Mouse (Mus musculus): ENCODE results near the gene Trim46. TPM values are rescaled to one million over a fixed set of nuclear protein-coding genes. Genes with fewer than 3 reads are reported as not detected.
A peak's percentile ranks its signal among the peaks of the same experiment; 100 is the strongest.

Trim46 gene
- total RNA-seq, 1 experiment, result 3.1 TPM

DNA sequence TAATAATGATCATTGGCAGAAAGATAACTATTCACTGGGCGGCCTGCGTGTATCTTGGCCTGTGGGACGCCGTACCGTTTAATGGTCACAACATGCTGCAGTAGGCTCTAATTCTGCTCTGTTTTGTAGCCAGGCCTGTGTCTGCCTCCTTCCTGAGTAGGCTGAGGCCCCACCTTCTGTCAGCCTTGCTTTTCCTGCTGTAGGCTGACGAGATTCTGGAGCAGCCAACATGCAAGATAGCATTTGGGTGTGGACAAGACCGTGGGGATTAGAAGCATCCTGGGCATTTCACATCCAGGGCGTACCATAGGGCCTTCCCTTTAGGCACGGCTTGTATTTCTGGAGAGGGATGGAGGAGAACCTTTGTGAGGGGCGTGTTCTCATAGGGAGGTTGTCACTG lies 16.3 kb upstream of the Trim46 start:
- peaks cover 0 to 8% of the 10 kb centered on the region in 2 experiments; a peak in 1 of 4 replicates for H3K4me1 ChIP-seq (ENCODE audit: control insufficient read depth in 2 of 2, insufficient read depth in 2 of 2, low read length in 2 of 2, poor library complexity in 1 of 2)
- H3K4me3 ChIP-seq (ENCODE audit: insufficient read depth in 1 of 2, low read depth in 1 of 2, low read length in 2 of 2, poor library complexity in 1 of 2, severe bottlenecking in 1 of 2), result no peak overlapping the region
- no peak overlapping the region for H3K27ac ChIP-seq (ENCODE audit: insufficient read depth, low read depth, low read length, poor library complexity, severe bottlenecking)
- H3K36me3 ChIP-seq (ENCODE audit: control insufficient read depth, insufficient read depth, low read length, poor library complexity, severe bottlenecking), result no peaks in the 10 kb centered on the region
- no peaks in the 10 kb centered on the region for H3K9me3 ChIP-seq (ENCODE audit: control insufficient read depth, insufficient read depth, low read depth, low read length)
- DNase-seq (ENCODE audit: low read depth, low spot score), result no peak
- in situ Hi-C loops (cut with MboI; ENCODE audit: low sequenced_read_pairs in 2 of 2, unreplicated experiment in 2 of 2), result no loop called here
- TF ChIP-seq MAFK (IDR thresholded peaks at IDR 0.05; ENCODE audit: insufficient read depth, low read depth, low read length), result no peak
- TF ChIP-seq ZNF384 (IDR thresholded peaks at IDR 0.05; ENCODE audit: low read depth, low read length), result no peak
- TF ChIP-seq ZC3H11A (IDR thresholded peaks at IDR 0.05; ENCODE audit: borderline replicate concordance, low read depth, low read length), result no peak
- no peak for TF ChIP-seq HCFC1 (IDR thresholded peaks at IDR 0.05; ENCODE audit: borderline replicate concordance, insufficient read depth, low read length)
- no peak for TF ChIP-seq CHD2 (IDR thresholded peaks at IDR 0.05; ENCODE audit: low read depth, low read length)
- H3K9ac ChIP-seq (ENCODE audit: insufficient read depth, low read depth, low read length, poor library complexity, severe bottlenecking), result 0 out of 2 replicates have a peak overlapping the region, but pooled peaks have one; percentile 41

- no peak overlapping the region for H3K4me3 ChIP-seq (ENCODE audit: insufficient read depth in 1 of 2, low read depth in 1 of 2, low read length in 2 of 2, poor library complexity in 1 of 2, severe bottlenecking in 1 of 2)
- TF ChIP-seq CHD2 (IDR thresholded peaks at IDR 0.05; ENCODE audit: low read depth, low read length) (no peak), HCFC1 (IDR thresholded peaks at IDR 0.05; ENCODE audit: borderline replicate concordance, insufficient read depth, low read length) (no peak), ZC3H11A (IDR thresholded peaks at IDR 0.05; ENCODE audit: borderline replicate concordance, low read depth, low read length) (no peak), ZNF384 (IDR thresholded peaks at IDR 0.05; ENCODE audit: low read depth, low read length) (no peak), MAFK (IDR thresholded peaks at IDR 0.05; ENCODE audit: insufficient read depth, low read depth, low read length) (no peak)
- H3K4me1 ChIP-seq (ENCODE audit: control insufficient read depth in 2 of 2, insufficient read depth in 2 of 2, low read length in 2 of 2, poor library complexity in 1 of 2), result peaks cover 0 to 8% of the 10 kb centered on the region in 2 experiments; a peak in 1 of 4 replicates
- H3K36me3 ChIP-seq (ENCODE audit: control insufficient read depth, insufficient read depth, low read length, poor library complexity, severe bottlenecking), result no peaks in the 10 kb centered on the region
- no peak for DNase-seq (ENCODE audit: low read depth, low spot score)
- in situ Hi-C loops (cut with MboI; ENCODE audit: low sequenced_read_pairs in 2 of 2, unreplicated experiment in 2 of 2), result no loop called here
- H3K9ac ChIP-seq (ENCODE audit: insufficient read depth, low read depth, low read length, poor library complexity, severe bottlenecking), result no peak overlapping the region
- no peak overlapping the region for H3K27ac ChIP-seq (ENCODE audit: insufficient read depth, low read depth, low read length, poor library complexity, severe bottlenecking)
- H3K9me3 ChIP-seq (ENCODE audit: control insufficient read depth, insufficient read depth, low read depth, low read length), result no peaks in the 10 kb centered on the region
Measured at GRCm38 (mm10) chr3:89260211-89260610, 14.1 kb upstream of the Trim46 start.

DNA sequence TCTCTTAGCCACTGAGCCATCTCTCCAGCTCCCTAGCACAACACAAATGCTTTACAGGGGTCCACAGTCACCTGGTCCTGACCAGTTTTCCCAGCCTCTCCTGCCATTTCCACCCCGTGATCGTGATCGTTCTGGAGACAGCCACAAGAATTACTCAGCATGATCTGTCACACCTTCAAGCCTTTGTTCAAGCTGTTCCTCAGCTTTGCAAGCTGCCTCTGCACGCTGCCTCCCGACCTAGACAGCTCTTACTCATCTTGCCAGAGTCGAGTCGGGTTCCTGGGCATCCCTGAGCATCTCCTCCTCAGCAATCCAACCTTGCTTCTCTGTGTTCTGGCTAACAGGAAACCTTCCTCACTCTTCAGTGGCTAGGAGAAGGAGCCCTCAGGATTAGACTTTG lies 13.0 kb upstream of the Trim46 start, which contains the start of gene Dpm3:
Gene Dpm3 (plus strand): TSS at position 283 of the 400 bp plus-strand sequence.
- H3K4me3 ChIP-seq (ENCODE audit: insufficient read depth in 1 of 2, low read depth in 1 of 2, low read length in 2 of 2, poor library complexity in 1 of 2, severe bottlenecking in 1 of 2), result no peak within 1 kb of the TSS

DNA sequence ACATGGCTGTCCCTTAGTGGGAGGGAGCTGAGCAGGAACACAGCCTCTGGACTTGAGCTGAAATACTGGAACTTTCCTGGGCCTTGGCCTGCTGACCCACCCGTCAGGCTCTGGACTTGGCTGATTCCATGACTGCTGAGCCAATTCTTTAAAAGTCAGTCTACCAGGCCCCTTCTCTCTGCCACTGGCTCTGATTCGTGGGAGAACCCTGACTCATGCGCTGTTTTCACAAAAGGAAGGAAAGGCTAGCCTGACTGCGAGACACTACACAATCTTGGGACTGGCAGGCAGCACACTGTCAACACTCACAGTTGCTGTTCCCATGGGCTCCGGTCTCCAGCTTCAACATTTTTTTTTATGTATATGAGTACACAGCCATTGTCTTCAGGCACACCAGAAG lies 10.1 kb upstream of the Trim46 start:
- no peaks in the 10 kb centered on the region for H3K36me3 ChIP-seq (ENCODE audit: control insufficient read depth, insufficient read depth, low read length, poor library complexity, severe bottlenecking)
- no peak overlapping the region for H3K4me3 ChIP-seq (ENCODE audit: insufficient read depth in 1 of 2, low read depth in 1 of 2, low read length in 2 of 2, poor library complexity in 1 of 2, severe bottlenecking in 1 of 2)
- peaks cover 0 to 12% of the 10 kb centered on the region in 2 experiments; a peak in 2 of 4 replicates for H3K4me1 ChIP-seq (ENCODE audit: control insufficient read depth in 2 of 2, insufficient read depth in 2 of 2, low read length in 2 of 2, poor library complexity in 1 of 2)
- H3K27ac ChIP-seq (ENCODE audit: insufficient read depth, low read depth, low read length, poor library complexity, severe bottlenecking), result no peak overlapping the region
- H3K9ac ChIP-seq (ENCODE audit: insufficient read depth, low read depth, low read length, poor library complexity, severe bottlenecking), result no peak overlapping the region
- in situ Hi-C loops (cut with MboI; ENCODE audit: low sequenced_read_pairs in 2 of 2, unreplicated experiment in 2 of 2), result no loop called here
- TF ChIP-seq CHD2 (IDR thresholded peaks at IDR 0.05; ENCODE audit: low read depth, low read length) (no peak), MAFK (IDR thresholded peaks at IDR 0.05; ENCODE audit: insufficient read depth, low read depth, low read length) (no peak), ZNF384 (IDR thresholded peaks at IDR 0.05; ENCODE audit: low read depth, low read length) (no peak), ZC3H11A (IDR thresholded peaks at IDR 0.05; ENCODE audit: borderline replicate concordance, low read depth, low read length) (no peak), HCFC1 (IDR thresholded peaks at IDR 0.05; ENCODE audit: borderline replicate concordance, insufficient read depth, low read length) (no peak)
- no peaks in the 10 kb centered on the region for H3K9me3 ChIP-seq (ENCODE audit: control insufficient read depth, insufficient read depth, low read depth, low read length)
- DNase-seq (ENCODE audit: low read depth, low spot score), result no peak

More for the DNA sequence above, 13.0 kb upstream of the Trim46 start, which contains the start of gene Dpm3:
- in situ Hi-C loops (cut with MboI; ENCODE audit: low sequenced_read_pairs in 2 of 2, unreplicated experiment in 2 of 2), result no loop called here
- TF ChIP-seq ZNF384 (IDR thresholded peaks at IDR 0.05; ENCODE audit: low read depth, low read length) (no peak), CHD2 (IDR thresholded peaks at IDR 0.05; ENCODE audit: low read depth, low read length) (no peak), MAFK (IDR thresholded peaks at IDR 0.05; ENCODE audit: insufficient read depth, low read depth, low read length) (no peak), ZC3H11A (IDR thresholded peaks at IDR 0.05; ENCODE audit: borderline replicate concordance, low read depth, low read length) (no peak), HCFC1 (IDR thresholded peaks at IDR 0.05; ENCODE audit: borderline replicate concordance, insufficient read depth, low read length) (no peak)
- H3K9ac ChIP-seq (ENCODE audit: insufficient read depth, low read depth, low read length, poor library complexity, severe bottlenecking), result no peak within 1 kb of the TSS
- H3K27ac ChIP-seq (ENCODE audit: insufficient read depth, low read depth, low read length, poor library complexity, severe bottlenecking), result no peak within 1 kb of the TSS
- H3K9me3 ChIP-seq (ENCODE audit: control insufficient read depth, insufficient read depth, low read depth, low read length), result no peaks in the 10 kb centered on the region
- DNase-seq (ENCODE audit: low read depth, low spot score), result no peak
- H3K36me3 ChIP-seq (ENCODE audit: control insufficient read depth, insufficient read depth, low read length, poor library complexity, severe bottlenecking), result no peaks in the 10 kb centered on the region
- H3K4me1 ChIP-seq (ENCODE audit: control insufficient read depth in 2 of 2, insufficient read depth in 2 of 2, low read length in 2 of 2, poor library complexity in 1 of 2), result peaks cover 0 to 8% of the 10 kb centered on the region in 2 experiments; a peak in 1 of 4 replicates

All from ES-E14 (cell line).